Mouse (Mus musculus): ENCODE measurements around the gene Ccdc88b. TPM values are rescaled to one million over a fixed set of nuclear protein-coding genes. Genes with fewer than 3 reads are reported as not detected.

Gene Ccdc88b
- polyA plus RNA-seq, 1 experiment from 2014 or later = 0.42 TPM

GRCm38 (mm10) chr19:6826601-6827000 lies 31.4 kb downstream of the Ccdc88b start:
- Histone ChIP-seq H3K4me3 (ENCODE audit: low read depth, low read length) (no peak overlapping the region), H3K9me3 (ENCODE audit: control insufficient read depth, low read length) (no peaks in the 10 kb centered on the region), H3K9ac (ENCODE audit: low read depth, low read length) (no peak overlapping the region), H3K27ac (ENCODE audit: low read depth, low read length) (no peak overlapping the region), H3K36me3 (ENCODE audit: control insufficient read depth, insufficient read depth, low read length) (no peaks in the 10 kb centered on the region), H3K4me1 (replicated peaks; ENCODE audit: control insufficient read depth, insufficient read depth, low read length) (peaks cover 12% of the 10 kb centered on the region; the same call in 1 of the 2 replicates), H3K4me2 (replicated peaks; ENCODE audit: low read depth, low read length) (no peak overlapping the region), H3K27me3 (ENCODE audit: control insufficient read depth, insufficient read depth, low read length) (peaks cover 32% of the 10 kb centered on the region)
- no peak for DNase-seq (ENCODE audit: low spot score)
- WGBS = 70% methylated on average over 3 of the region's 3 CpGs
- no peak for ATAC-seq (ENCODE audit: low FRiP score)

- ATAC-seq (ENCODE audit: low FRiP score) = no peak
- Histone ChIP-seq H3K4me2 (replicated peaks; ENCODE audit: low read depth, low read length) (no peak overlapping the region), H3K27me3 (ENCODE audit: control insufficient read depth, insufficient read depth, low read length) (peaks cover 19% of the 10 kb centered on the region), H3K4me3 (ENCODE audit: low read depth, low read length) (no peak overlapping the region), H3K36me3 (ENCODE audit: control insufficient read depth, insufficient read depth, low read length) (no peaks in the 10 kb centered on the region), H3K27ac (ENCODE audit: low read depth, low read length) (no peak overlapping the region), H3K9me3 (ENCODE audit: control insufficient read depth, low read length) (no peaks in the 10 kb centered on the region), H3K9ac (ENCODE audit: low read depth, low read length) (no peak overlapping the region), H3K4me1 (replicated peaks; ENCODE audit: control insufficient read depth, insufficient read depth, low read length) (peaks cover 7% of the 10 kb centered on the region; the same call in 1 of the 2 replicates)
- 83% methylated on average over 6 of the region's 6 CpGs for WGBS
- no peak for DNase-seq (ENCODE audit: low spot score)
Observed at GRCm38 (mm10) chr19:6825384-6825783, 32.6 kb downstream of the Ccdc88b start.

- DNase-seq (ENCODE audit: low spot score) (no peak), ATAC-seq (ENCODE audit: low FRiP score) (no peak)
- Histone ChIP-seq H3K4me3 (ENCODE audit: low read depth, low read length) (no peak overlapping the region), H3K9me3 (ENCODE audit: control insufficient read depth, low read length) (no peaks in the 10 kb centered on the region), H3K27me3 (ENCODE audit: control insufficient read depth, insufficient read depth, low read length) (no peaks in the 10 kb centered on the region), H3K4me1 (replicated peaks; ENCODE audit: control insufficient read depth, insufficient read depth, low read length) (no peaks in the 10 kb centered on the region), H3K27ac (ENCODE audit: low read depth, low read length) (no peak overlapping the region), H3K9ac (ENCODE audit: low read depth, low read length) (no peak overlapping the region), H3K4me2 (replicated peaks; ENCODE audit: low read depth, low read length) (no peak overlapping the region), H3K36me3 (ENCODE audit: control insufficient read depth, insufficient read depth, low read length) (no peaks in the 10 kb centered on the region)
- 87% methylated on average over 13 of the region's 13 CpGs for WGBS
Observed at GRCm38 (mm10) chr19:6820538-6821195, 37.3 kb downstream of the Ccdc88b start.

GRCm38 (mm10) chr19:6819143-6819827 lies 38.7 kb downstream of the Ccdc88b start:
- H3K4me3 ChIP-seq (ENCODE audit: low read depth, low read length) = no peak overlapping the region
- DNase-seq (ENCODE audit: low spot score) (no peak), ATAC-seq (ENCODE audit: low FRiP score) (no peak)
- H3K27ac ChIP-seq (ENCODE audit: low read depth, low read length) = no peak overlapping the region
- H3K9ac ChIP-seq (ENCODE audit: low read depth, low read length) = no peak overlapping the region
- WGBS = 55% methylated on average over 10 of the region's 10 CpGs
- H3K27me3 ChIP-seq (ENCODE audit: control insufficient read depth, insufficient read depth, low read length) = no peaks in the 10 kb centered on the region
- no peak overlapping the region for H3K4me2 ChIP-seq (replicated peaks; ENCODE audit: low read depth, low read length)
- H3K36me3 ChIP-seq (ENCODE audit: control insufficient read depth, insufficient read depth, low read length) = no peaks in the 10 kb centered on the region
- H3K4me1 ChIP-seq (replicated peaks; ENCODE audit: control insufficient read depth, insufficient read depth, low read length) = no peaks in the 10 kb centered on the region
- no peaks in the 10 kb centered on the region for H3K9me3 ChIP-seq (ENCODE audit: control insufficient read depth, low read length)

GRCm38 (mm10) chr19:6814958-6815357 lies 43.1 kb downstream of the Ccdc88b start:
- ATAC-seq (ENCODE audit: low FRiP score) (no peak), DNase-seq (ENCODE audit: low spot score) (no peak)
- Histone ChIP-seq H3K4me1 (replicated peaks; ENCODE audit: control insufficient read depth, insufficient read depth, low read length) (no peaks in the 10 kb centered on the region), H3K4me2 (replicated peaks; ENCODE audit: low read depth, low read length) (no peak overlapping the region), H3K9ac (ENCODE audit: low read depth, low read length) (no peak overlapping the region), H3K4me3 (ENCODE audit: low read depth, low read length) (no peak overlapping the region), H3K27me3 (ENCODE audit: control insufficient read depth, insufficient read depth, low read length) (no peaks in the 10 kb centered on the region), H3K36me3 (ENCODE audit: control insufficient read depth, insufficient read depth, low read length) (no peaks in the 10 kb centered on the region), H3K9me3 (ENCODE audit: control insufficient read depth, low read length) (no peaks in the 10 kb centered on the region), H3K27ac (ENCODE audit: low read depth, low read length) (0 out of 2 replicates have a peak overlapping the region, but pooled peaks have one; percentile 27)
- WGBS = 89% methylated on average over 3 of the region's 3 CpGs

GRCm38 (mm10) chr19:6814366-6814765 lies 43.6 kb downstream of the Ccdc88b start:
- H3K36me3 ChIP-seq (ENCODE audit: control insufficient read depth, insufficient read depth, low read length) = no peaks in the 10 kb centered on the region
- no peaks in the 10 kb centered on the region for H3K4me1 ChIP-seq (replicated peaks; ENCODE audit: control insufficient read depth, insufficient read depth, low read length)
- no peaks in the 10 kb centered on the region for H3K9me3 ChIP-seq (ENCODE audit: control insufficient read depth, low read length)
- peak overlapping the region; percentile 27; the same call in 1 of the 2 replicates for H3K27ac ChIP-seq (ENCODE audit: low read depth, low read length)
- no peak overlapping the region for H3K4me2 ChIP-seq (replicated peaks; ENCODE audit: low read depth, low read length)
- 35% methylated on average over 4 of the region's 4 CpGs for WGBS
- DNase-seq (ENCODE audit: low spot score) (peak; percentile 50), ATAC-seq (ENCODE audit: low FRiP score) (peak; percentile 66; the same call in 1 of the 2 replicates)
- no peak overlapping the region for H3K9ac ChIP-seq (ENCODE audit: low read depth, low read length)
- H3K4me3 ChIP-seq (ENCODE audit: low read depth, low read length) = no peak overlapping the region
- H3K27me3 ChIP-seq (ENCODE audit: control insufficient read depth, insufficient read depth, low read length) = no peaks in the 10 kb centered on the region

Other genes starting within 250 kb of the Ccdc88b start
- 5.2 and 5.8 TPM in 2 replicates for gene Rps6ka4, start 17.6 kb downstream of the Ccdc88b start, polyA plus RNA-seq (2014; fragmentation: Nextera tagmentation; extraction: Ambion mirVana)
- 142 and 147 TPM in 2 replicates for gene Trmt112, start 51.5 kb upstream of the Ccdc88b start, polyA plus RNA-seq (2014; fragmentation: Nextera tagmentation; extraction: Ambion mirVana)
- 126 and 138 TPM in 2 replicates for gene Prdx5, start 51.9 kb upstream of the Ccdc88b start, polyA plus RNA-seq (2014; fragmentation: Nextera tagmentation; extraction: Ambion mirVana)
- gene Esrra, start 63.6 kb upstream of the Ccdc88b start, polyA plus RNA-seq (2014; fragmentation: Nextera tagmentation; extraction: Ambion mirVana) = 4.1 and 5.0 TPM in 2 replicates
- gene Catsperz, start 67.2 kb upstream of the Ccdc88b start, polyA plus RNA-seq (2014; fragmentation: Nextera tagmentation; extraction: Ambion mirVana) = 0.54 TPM in 1 of 2 replicates, not detected in the other
- 0.18 and 0.49 TPM in 2 replicates for gene Kcnk4, start 76.3 kb upstream of the Ccdc88b start, polyA plus RNA-seq (2014; fragmentation: Nextera tagmentation; extraction: Ambion mirVana)
- gene Bad, start 83.7 kb upstream of the Ccdc88b start, polyA plus RNA-seq (2014; fragmentation: Nextera tagmentation; extraction: Ambion mirVana) = 61.7 and 63.9 TPM in 2 replicates
- gene Gpr137, start 84.3 kb upstream of the Ccdc88b start, polyA plus RNA-seq (2014; fragmentation: Nextera tagmentation; extraction: Ambion mirVana) = 27.9 and 34.0 TPM in 2 replicates
- gene Ppp1r14b, start 116.8 kb upstream of the Ccdc88b start, polyA plus RNA-seq (2014; fragmentation: Nextera tagmentation; extraction: Ambion mirVana) = 180 and 249 TPM in 2 replicates
- 14.6 and 14.8 TPM in 2 replicates for gene Plcb3, start 118.3 kb upstream of the Ccdc88b start, polyA plus RNA-seq (2014; fragmentation: Nextera tagmentation; extraction: Ambion mirVana)
- gene Fkbp2, start 122.3 kb upstream of the Ccdc88b start, polyA plus RNA-seq (2014; fragmentation: Nextera tagmentation; extraction: Ambion mirVana) = 73.7 and 79.3 TPM in 2 replicates
- gene Vegfb, start 129.4 kb upstream of the Ccdc88b start, polyA plus RNA-seq (2014; fragmentation: Nextera tagmentation; extraction: Ambion mirVana) = 21.4 TPM in 2 replicates
- gene Dnajc4, start 134.4 kb upstream of the Ccdc88b start, polyA plus RNA-seq (2014; fragmentation: Nextera tagmentation; extraction: Ambion mirVana) = 18.8 and 22.5 TPM in 2 replicates
- 19.3 and 19.9 TPM in 2 replicates for gene Nudt22, start 137.9 kb upstream of the Ccdc88b start, polyA plus RNA-seq (2014; fragmentation: Nextera tagmentation; extraction: Ambion mirVana)
- 10.6 and 11.1 TPM in 2 replicates for gene Trpt1, start 137.9 kb upstream of the Ccdc88b start, polyA plus RNA-seq (2014; fragmentation: Nextera tagmentation; extraction: Ambion mirVana)
- gene Fermt3, start 161.3 kb upstream of the Ccdc88b start, polyA plus RNA-seq (2014; fragmentation: Nextera tagmentation; extraction: Ambion mirVana) = 7.3 and 7.6 TPM in 2 replicates
- 376 and 390 TPM in 2 replicates for gene Stip1, start 181.8 kb upstream of the Ccdc88b start, polyA plus RNA-seq (2014; fragmentation: Nextera tagmentation; extraction: Ambion mirVana)
- 2.8 and 3.1 TPM in 2 replicates for gene Macrod1, start 198.6 kb upstream of the Ccdc88b start, polyA plus RNA-seq (2014; fragmentation: Nextera tagmentation; extraction: Ambion mirVana)
- 4.6 and 5.6 TPM in 2 replicates for gene Flrt1, start 247.5 kb upstream of the Ccdc88b start, polyA plus RNA-seq (2014; fragmentation: Nextera tagmentation; extraction: Ambion mirVana)